Mouse (Mus musculus) C2C12 (cell line): ENCODE measurements around the gene Cby3.

Experiments
- CEBPB ChIP-seq: IDR thresholded peaks from one replicate; pipeline ENCODE4 v1.6.1; 2011; ENCODE audit warnings: low read depth, mild to moderate bottlenecking, control low read depth, moderate library complexity
- CTCF ChIP-seq: IDR thresholded peaks from one replicate; pipeline ENCODE4 v1.5.1; 2011; ENCODE audit not compliant: control insufficient read depth, insufficient read depth, insufficient read length
- FOSL1 ChIP-seq: IDR thresholded peaks from one replicate; pipeline ENCODE4 v1.8.0; 2011; ENCODE audit warnings: mild to moderate bottlenecking, low read length; ENCODE audit not compliant: poor library complexity, insufficient read depth, severe bottlenecking
- MAX ChIP-seq: IDR thresholded peaks from one replicate; pipeline ENCODE4 v1.6.1; 2011; ENCODE audit warnings: mild to moderate bottlenecking, control low read depth
- MYOD1 ChIP-seq: IDR thresholded peaks from one replicate; pipeline ENCODE4 v1.6.1; 2011; ENCODE audit warnings: low read depth; ENCODE audit not compliant: control insufficient read depth, insufficient read length
- USF1 ChIP-seq: IDR thresholded peaks from one replicate; pipeline ENCODE4 v1.6.1; 2011; ENCODE audit warnings: low read depth, mild to moderate bottlenecking, control low read depth, moderate library complexity

DNA sequence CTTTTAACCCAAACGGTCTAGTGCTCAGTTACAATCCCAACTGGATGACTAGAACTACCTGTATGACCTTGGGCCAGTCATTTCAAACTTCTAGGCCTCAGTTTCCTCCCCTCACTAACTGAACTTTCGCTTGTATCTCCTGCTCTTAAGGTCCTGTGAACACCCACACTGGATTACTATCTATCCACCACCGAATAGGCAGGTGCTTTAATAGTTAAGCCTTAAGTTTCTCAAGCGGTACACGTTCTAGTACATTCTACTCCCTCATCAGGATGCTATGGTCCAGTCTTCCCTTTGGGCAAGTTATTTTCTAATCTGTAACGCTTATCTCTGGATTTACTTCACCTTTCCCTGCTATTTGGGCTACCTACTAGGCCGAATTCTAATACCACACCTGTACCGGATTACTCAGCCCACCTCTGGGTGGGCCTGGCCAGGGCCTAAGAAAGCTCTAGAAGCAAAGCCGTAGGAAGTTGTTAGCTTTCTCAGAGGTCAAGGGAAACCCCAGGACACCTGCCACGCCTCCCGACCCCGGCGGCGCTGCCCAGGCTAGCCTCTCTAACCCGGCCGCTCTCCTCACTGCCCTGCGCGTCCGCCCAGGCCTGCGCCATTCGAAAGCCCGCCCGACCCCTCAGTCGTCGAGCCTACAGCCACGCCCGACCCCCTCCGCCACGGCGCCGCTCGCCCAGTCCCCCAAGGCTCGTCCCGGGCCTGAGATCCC, 29.4 kb upstream of the Cby3 start:
- TF ChIP-seq CTCF (no peak), MAX (no peak), MYOD1 (no peak), USF1 (no peak), CEBPB (no peak), FOSL1 (no peak)
